Mouse (Mus musculus): ENCODE results near the gene 9130230L23Rik. TPM values are rescaled to one million over a fixed set of nuclear protein-coding genes. Genes with fewer than 3 reads are reported as not detected.
A peak's percentile ranks its signal among the peaks of the same experiment; 100 is the strongest.

9130230L23Rik gene
- total RNA-seq, 2 experiments from 2014 or later = not detected

GRCm38 (mm10) chr5:65958597-65958996, 45.5 kb downstream of the 9130230L23Rik start:
- ATAC-seq (replicated peaks; ENCODE audit: low FRiP score, low TSS enrichment, poor library complexity, severe bottlenecking) = no peak

GRCm38 (mm10) chr5:65956144-65957008, 47.7 kb downstream of the 9130230L23Rik start:
- ATAC-seq (replicated peaks; ENCODE audit: low FRiP score, low TSS enrichment, poor library complexity, severe bottlenecking) = no peak; the same call in 1 of the 2 replicates

DNA sequence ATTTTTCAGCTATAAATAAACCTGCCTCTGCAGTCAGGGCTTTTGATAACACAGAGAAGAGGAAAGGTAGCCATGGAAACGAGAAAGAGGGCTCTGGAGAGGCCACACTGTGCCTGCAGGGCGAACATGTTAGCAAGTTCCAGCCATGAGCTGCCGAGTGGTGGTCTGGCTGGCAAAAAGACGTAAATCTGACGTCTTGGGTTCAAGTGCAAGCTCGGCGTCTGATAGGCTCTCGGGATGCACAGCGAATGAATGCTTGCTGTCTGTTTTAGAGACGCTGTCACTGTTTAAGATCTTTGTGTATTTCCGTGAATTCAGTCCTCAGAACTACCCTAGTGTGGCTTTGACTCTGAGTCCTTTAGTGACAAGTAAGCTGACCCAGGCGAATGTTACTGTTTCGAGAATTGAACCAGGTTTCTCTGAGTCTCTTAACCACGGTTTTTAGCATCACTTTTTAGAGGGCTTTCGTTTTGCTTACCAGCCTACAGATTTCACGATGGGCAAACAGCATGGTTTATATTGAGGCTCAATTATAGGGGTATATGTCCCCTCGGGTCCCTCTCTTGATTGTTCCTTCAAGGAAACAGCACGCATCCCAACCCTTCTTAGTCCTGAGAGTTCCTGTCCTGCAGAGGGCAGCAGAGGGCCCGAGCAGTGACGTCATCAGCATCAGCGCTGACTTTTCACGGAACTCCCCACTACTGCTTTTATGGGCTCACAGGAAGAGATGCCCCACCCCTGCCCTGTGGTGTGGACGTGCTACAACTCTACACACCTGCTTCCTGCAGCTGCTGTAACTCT, 48.5 kb downstream of the 9130230L23Rik start:
- peak; percentile 78 for ATAC-seq (replicated peaks; ENCODE audit: low FRiP score, low TSS enrichment, poor library complexity, severe bottlenecking)

DNA sequence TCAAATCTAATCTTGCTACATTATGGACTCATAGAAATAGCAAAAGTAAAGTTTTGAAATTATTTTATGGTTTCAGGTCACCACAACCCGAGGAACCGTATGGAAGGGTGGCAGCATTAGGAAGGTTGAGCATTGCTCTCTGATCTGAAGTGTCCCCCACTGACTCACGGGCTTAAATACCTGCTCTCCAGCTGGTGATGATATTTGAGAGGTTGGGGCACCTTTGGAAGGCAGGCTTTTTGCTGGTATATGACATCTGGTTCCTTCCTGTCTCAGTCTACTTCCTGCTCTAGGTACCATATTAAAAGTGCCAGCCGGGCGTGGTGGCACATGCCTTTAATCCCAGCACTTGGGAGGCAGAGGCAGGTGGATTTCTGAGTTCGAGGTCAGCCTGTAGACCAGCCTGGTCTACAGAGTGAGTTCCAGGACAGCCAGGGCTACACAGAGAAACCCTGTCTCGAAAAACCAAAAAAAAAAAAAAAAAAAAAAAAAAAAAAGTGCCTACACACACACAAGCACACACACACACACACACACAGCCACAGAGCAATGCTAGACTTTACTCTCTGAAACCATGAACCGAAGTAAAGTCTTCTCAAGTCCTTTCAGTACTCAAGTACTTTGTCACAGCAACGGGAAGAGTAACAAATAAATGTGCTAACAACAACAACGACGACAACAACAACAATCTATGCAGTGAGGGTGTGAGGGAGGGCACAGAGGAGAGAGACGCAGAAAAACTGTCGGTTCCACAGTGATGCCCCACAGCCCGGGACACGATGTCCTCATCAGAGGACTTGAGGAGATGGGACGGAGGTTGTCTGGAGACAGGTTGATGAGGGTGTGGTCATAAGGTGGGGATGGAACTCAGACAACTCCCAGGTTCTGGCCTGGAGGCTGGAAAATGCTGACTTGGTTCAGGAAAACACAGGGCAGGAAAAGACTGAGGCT, 49.7 kb downstream of the 9130230L23Rik start:
- ATAC-seq (replicated peaks; ENCODE audit: low FRiP score, low TSS enrichment, poor library complexity, severe bottlenecking) = no peak

DNA sequence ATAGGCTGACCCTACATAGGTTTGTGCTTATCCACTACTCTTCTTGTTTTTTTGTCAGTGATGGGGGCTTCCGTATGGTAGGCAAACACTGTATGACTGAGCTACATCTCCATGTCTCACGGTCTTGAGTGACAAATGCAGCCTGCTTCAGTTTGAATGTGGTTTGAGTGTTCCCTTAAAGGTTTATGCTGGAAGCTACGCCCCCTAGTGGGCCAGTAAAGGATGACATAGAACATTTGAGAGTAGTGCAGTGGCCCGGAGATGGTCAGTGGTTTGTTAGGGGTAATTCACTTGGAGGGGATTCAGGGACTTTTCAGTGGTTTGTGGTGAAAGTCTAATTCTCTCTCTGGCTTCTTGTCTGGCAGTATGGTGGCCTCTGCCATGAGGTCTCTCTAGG, 52.6 kb downstream of the 9130230L23Rik start:
- no peak; the same call in 1 of the 2 replicates for ATAC-seq (replicated peaks; ENCODE audit: low FRiP score, low TSS enrichment, poor library complexity, severe bottlenecking)

DNA sequence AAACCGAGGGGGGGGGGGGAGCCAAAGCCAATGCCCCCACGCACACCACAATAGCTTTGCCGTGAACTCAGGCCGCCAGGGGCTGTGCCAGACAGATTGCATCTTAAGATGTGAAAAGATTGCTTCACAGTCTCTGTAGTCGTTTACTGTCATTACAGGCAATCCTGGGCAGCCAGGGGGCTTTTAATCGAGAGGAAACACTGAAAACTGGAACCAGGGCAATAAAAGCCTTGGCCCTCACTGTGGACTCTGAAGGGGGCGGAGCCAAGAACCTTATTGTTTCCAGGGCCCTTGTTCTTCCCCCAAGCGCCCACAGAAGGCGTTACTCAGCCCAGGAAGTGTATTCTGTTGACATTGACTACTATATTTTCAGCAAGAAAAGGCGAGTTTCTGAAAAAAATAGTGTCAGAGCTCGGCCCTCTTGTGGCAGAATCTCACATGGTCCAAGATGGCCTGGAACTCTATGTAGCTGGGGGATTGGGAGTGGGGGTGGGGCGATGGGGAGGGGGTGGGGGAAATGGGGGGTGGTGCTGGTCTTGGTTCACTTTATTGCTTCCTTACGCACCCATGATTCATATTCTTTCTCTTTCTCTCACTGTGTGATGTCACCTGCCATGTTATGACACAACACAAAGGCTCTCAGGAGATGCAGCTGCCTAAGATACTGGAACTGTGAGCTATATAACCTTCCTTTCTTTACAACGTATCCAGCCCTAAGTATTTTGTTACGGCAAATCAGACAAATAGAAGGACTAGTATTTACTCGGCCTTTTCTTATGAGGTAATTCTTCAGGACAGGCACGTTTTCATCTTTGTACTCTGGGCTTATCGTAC, 53.2 kb downstream of the 9130230L23Rik start:
- no peak for ATAC-seq (replicated peaks; ENCODE audit: low FRiP score, low TSS enrichment, poor library complexity, severe bottlenecking)

- no peak for ATAC-seq (replicated peaks; ENCODE audit: low FRiP score, low TSS enrichment, poor library complexity, severe bottlenecking)
Measured at GRCm38 (mm10) chr5:65950236-65950635, 53.8 kb downstream of the 9130230L23Rik start.

DNA sequence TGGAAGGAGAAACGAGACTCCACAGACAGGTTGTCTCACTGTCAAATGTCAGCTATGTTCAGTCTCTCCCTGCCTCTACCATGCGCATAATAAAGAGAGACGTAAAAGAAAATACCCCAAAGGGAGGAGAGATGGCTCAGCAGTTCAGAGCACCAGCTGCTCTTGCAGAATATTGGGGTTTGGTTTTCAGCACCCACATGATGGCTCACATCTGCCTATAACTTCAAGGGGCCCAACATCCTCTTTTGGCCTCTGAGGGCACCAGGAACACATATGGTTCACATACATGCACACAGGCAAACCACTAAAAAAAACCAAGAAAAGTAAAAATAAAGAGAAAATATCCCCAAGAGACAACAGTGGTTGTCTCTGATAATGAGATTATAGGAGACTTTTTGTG, 54.3 kb downstream of the 9130230L23Rik start:
- ATAC-seq (replicated peaks; ENCODE audit: low FRiP score, low TSS enrichment, poor library complexity, severe bottlenecking) = no peak

DNA sequence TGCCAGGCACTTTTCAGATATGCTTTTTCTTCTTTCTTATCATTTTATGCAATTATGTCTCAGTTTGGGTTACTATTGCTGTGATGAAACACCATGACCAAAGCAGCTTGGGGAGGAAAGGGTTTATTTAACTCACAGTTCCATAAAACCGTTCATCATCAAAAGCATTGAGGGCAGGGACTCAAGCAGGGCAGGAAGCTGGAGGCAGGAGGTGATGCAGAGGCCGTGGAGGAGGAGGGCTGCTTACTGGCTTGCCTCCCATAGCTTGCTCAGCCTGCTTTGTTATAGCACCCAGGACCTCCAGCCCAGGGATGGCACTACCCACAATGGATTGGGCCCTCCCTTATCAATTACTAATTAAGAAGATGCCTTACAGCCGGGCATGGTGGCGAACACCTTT, 62.9 kb downstream of the 9130230L23Rik start:
- ATAC-seq (replicated peaks; ENCODE audit: low FRiP score, low TSS enrichment, poor library complexity, severe bottlenecking) = no peak

DNA sequence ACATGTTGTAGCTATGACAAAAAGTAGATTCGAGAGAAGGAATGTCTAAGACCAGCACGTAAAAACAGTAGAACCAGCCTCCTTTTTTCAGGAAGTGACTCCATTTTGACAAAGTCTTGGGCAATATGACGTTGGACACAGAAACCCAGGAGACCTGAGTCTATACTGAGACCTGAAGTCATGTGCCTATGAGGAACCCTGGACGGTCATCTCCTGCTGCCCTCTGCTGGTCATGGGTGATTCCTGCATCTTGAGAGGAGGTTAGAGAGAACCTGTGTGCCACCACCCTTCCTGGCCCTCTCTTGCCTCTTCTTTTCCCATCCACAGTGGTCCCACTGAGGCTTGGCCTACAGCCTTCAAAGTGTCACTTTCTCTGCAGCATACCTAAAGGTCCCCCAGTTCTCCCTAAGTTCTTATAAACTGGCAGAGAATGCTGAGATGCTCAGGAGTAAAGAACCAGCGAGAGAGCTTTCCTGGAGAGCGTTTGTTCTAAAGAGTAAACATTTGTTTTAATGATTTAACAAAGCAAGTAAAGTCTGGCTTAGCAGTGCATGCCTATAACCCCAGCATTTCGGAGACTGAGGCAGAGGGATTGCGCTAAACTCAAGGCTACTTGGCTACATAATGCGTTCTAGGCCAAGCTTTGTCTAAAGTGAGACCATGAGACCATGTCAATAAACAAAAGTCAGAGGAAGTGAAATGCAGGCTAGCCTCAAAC, 65.9 kb downstream of the 9130230L23Rik start:
- peak; percentile 95 for ATAC-seq (replicated peaks; ENCODE audit: low FRiP score, low TSS enrichment, poor library complexity, severe bottlenecking)

DNA sequence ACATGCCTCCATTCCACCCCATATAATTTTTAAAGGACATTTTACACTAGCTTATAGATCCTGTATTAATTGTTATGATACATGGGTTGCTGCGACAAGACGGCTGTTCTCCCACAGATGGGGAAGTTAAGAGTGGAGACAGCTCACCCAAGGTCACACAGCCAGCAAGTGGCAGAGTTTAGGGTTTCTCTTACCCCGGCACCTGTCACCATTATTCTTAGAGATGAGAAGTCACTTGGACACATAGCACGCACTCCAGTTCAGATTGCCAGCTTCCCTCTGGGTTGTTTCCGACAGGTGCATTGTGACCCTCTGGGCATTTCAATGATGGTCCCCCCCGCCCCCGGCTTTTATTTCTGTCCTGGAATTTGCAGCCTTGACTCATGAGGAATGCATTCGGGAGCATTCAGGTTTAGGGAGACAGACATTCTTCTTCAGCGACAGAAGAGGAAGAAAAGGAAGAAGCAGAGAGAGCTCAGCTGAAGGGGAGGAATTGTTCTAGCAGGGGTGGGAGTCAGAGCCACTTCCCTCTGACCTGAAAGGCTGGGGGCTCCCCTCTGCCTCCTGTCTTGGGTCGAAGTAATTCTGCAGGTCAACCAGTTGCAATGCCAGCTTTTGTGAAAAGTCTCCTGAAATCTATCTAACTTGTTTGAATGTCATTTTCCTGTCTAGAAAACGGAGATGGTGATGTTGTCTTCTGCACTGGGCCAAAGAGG, 66.9 kb downstream of the 9130230L23Rik start:
- no peak for ATAC-seq (replicated peaks; ENCODE audit: low FRiP score, low TSS enrichment, poor library complexity, severe bottlenecking)

- ATAC-seq (replicated peaks; ENCODE audit: low FRiP score, low TSS enrichment, poor library complexity, severe bottlenecking) = no peak
Measured at GRCm38 (mm10) chr5:65934783-65935182, 69.3 kb downstream of the 9130230L23Rik start, which contains the start of gene Chrna9. TSS of gene Chrna9 (plus strand) at chr5:65934921.

DNA sequence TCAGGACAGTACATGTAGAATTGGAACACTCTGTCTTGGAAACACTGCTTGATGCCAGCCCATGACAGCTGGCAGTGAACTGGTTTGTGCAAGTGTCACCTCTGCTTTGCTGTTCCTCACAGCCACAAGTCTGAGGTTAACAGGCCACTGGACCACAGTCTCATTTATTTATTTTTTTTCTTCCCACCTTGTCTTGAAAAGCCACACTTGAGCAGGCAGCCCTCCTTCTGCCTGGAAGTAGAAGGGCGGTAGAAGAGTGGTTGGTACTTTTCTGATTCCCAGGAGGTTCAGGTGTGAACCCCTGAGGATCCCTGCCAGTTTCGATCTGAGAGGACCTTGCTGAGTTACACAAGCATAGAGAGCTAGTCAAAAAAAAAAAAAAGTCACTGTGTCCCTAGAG, 70.3 kb downstream of the 9130230L23Rik start:
- no peak for ATAC-seq (replicated peaks; ENCODE audit: low FRiP score, low TSS enrichment, poor library complexity, severe bottlenecking)

GRCm38 (mm10) chr5:65933258-65933657, 70.8 kb downstream of the 9130230L23Rik start:
- ATAC-seq (replicated peaks; ENCODE audit: low FRiP score, low TSS enrichment, poor library complexity, severe bottlenecking) = no peak

DNA sequence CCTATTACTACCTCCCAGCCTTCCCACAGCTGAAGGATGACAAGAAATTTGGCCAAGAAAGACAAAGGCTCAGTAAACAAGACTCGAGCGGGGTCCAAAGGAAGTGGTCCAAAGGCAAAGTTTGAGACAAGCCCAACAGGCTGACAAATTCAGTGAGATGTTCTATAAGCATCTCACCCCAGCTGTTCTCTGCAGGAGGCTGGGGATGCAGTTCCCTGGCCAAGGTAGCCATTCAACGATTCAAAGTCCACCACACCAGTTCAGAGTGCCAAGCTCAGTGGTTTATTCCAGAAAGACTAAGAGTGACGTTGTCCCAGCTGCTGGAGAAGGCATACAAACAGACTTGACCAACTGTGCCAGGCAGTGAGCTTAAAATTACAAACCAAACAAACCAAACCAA, 73.9 kb downstream of the 9130230L23Rik start:
- ATAC-seq (replicated peaks; ENCODE audit: low FRiP score, low TSS enrichment, poor library complexity, severe bottlenecking) = no peak

Measured in megakaryocyte-erythroid progenitor cell, adult 5-6 weeks (primary cell).